Mouse (Mus musculus) right cerebral cortex, adult 2 months (tissue): ENCODE measurements around the gene Mrpl44.

Experiments
- DNase-seq, 2 experiments: peaks; one replicate each; pipeline ENCODE4 v3.0.0; 2021 to 2022; ENCODE audit warnings: low spot score in 2 of 2

The Mrpl44 gene

GRCm38 (mm10) chr1:79775927-79776458 lies at the start of gene Mrpl44, which contains the start of gene Wdfy1:
TSS of gene Mrpl44 (plus strand) at chr1:79776018.
TSS of gene Wdfy1 (minus strand) at chr1:79776143.
- peak; percentile 100 for DNase-seq

- DNase-seq: no peak
These were observed 41.0 kb upstream of the Mrpl44 start for GRCm38 (mm10) chr1:79734794-79735193.

GRCm38 (mm10) chr1:79736408-79736807 lies 39.4 kb upstream of the Mrpl44 start:
- no peak for DNase-seq

- DNase-seq: no peak
These were observed 36.1 kb upstream of the Mrpl44 start for GRCm38 (mm10) chr1:79739726-79740125.

GRCm38 (mm10) chr1:79741002-79741401 lies 34.8 kb upstream of the Mrpl44 start:
- no peak for DNase-seq

- DNase-seq: no peak
These were observed 32.9 kb upstream of the Mrpl44 start for GRCm38 (mm10) chr1:79742949-79743348.

GRCm38 (mm10) chr1:79743385-79743784 lies 32.4 kb upstream of the Mrpl44 start:
- DNase-seq: no peak

GRCm38 (mm10) chr1:79746056-79746455 lies 29.8 kb upstream of the Mrpl44 start:
- DNase-seq: no peak

GRCm38 (mm10) chr1:79751186-79751585 lies 24.6 kb upstream of the Mrpl44 start:
- DNase-seq: no peak

GRCm38 (mm10) chr1:79752015-79752695 lies 23.7 kb upstream of the Mrpl44 start:
- no peak for DNase-seq

- DNase-seq: no peak
These were observed 23.0 kb upstream of the Mrpl44 start for GRCm38 (mm10) chr1:79752714-79753340.

GRCm38 (mm10) chr1:79753456-79753855 lies 22.4 kb upstream of the Mrpl44 start:
- no peak for DNase-seq

GRCm38 (mm10) chr1:79754936-79755335 lies 20.9 kb upstream of the Mrpl44 start:
- DNase-seq: no peak

GRCm38 (mm10) chr1:79755376-79755775 lies 20.4 kb upstream of the Mrpl44 start:
- DNase-seq: no peak

GRCm38 (mm10) chr1:79756417-79756816 lies 19.4 kb upstream of the Mrpl44 start:
- no peak for DNase-seq

GRCm38 (mm10) chr1:79757161-79757560 lies 18.7 kb upstream of the Mrpl44 start:
- no peak for DNase-seq

GRCm38 (mm10) chr1:79757597-79757996 lies 18.2 kb upstream of the Mrpl44 start:
- no peak for DNase-seq

- DNase-seq: no peak
These were observed 16.8 kb upstream of the Mrpl44 start for GRCm38 (mm10) chr1:79759006-79759405.

- no peak for DNase-seq
These were observed 16.3 kb upstream of the Mrpl44 start for GRCm38 (mm10) chr1:79759436-79759972.

- no peak for DNase-seq
These were observed 15.2 kb upstream of the Mrpl44 start for GRCm38 (mm10) chr1:79760656-79761055.

- DNase-seq: peak; percentile 77 to 84
These were observed 14.5 kb upstream of the Mrpl44 start for GRCm38 (mm10) chr1:79761106-79761916.

GRCm38 (mm10) chr1:79761917-79762271 lies 13.9 kb upstream of the Mrpl44 start:
- no peak for DNase-seq
